8 mouse cellular contexts compared by ENCODE assay signal in genomic region chr13:109481446-109481845, GRCm38 (mm10).
DNase-seq lines count a peak whose midpoint lies in the region; ATAC-seq and TF ChIP-seq lines count a peak whose summit lies in the region.

No protein-coding gene starts in this region.

- no peak overlapping the region for H3ac ChIP-seq in myocyte (ENCODE audit: control insufficient read depth, insufficient read length)

- ATAC-seq in intestine, embryonic 16.5 days: peak; percentile 75
- no peak for ATAC-seq in megakaryocyte progenitor cell, adult 5-6 weeks (replicated peaks; ENCODE audit: poor library complexity)

- no peaks in the 10 kb centered on the region for H3K79me2 ChIP-seq in myocyte (ENCODE audit: control insufficient read depth, insufficient read depth)

- no peak overlapping the region for H3K4me3 ChIP-seq in intestine, embryonic 16.5 days (ENCODE audit: low read length)
- no peak overlapping the region for H3K4me3 ChIP-seq in myocyte

- DNase-seq in gastrocnemius, postnatal 14 days: peak; percentile 3
- DNase-seq in gastrocnemius, postnatal 10 days: no peak
- peak; percentile 50 to 57 for DNase-seq in cerebellum, postnatal 25 days
- no peak for DNase-seq in retina, embryonic 14.5 days (ENCODE audit: low spot score)
- DNase-seq in frontal cortex, postnatal 14 days (ENCODE audit: low spot score in 2 of 2): no peak

- H3K4me2 ChIP-seq in intestine, embryonic 16.5 days (ENCODE audit: low read depth, low read length): no peak overlapping the region
- peak overlapping the region; percentile 21 for H3K4me2 ChIP-seq in myocyte (ENCODE audit: low read depth)

- no peak overlapping the region for H3K9ac ChIP-seq in intestine, embryonic 16.5 days (ENCODE audit: low read depth, low read length)

- intact Hi-C loops in gastrocnemius, postnatal 14 days (cut with DNase I; ENCODE audit: low total_unique reads): no loop called here

- 44% methylated on average over 7 of the region's 7 CpGs for WGBS in intestine, embryonic 16.5 days

- no peaks in the 10 kb centered on the region for H3K36me3 ChIP-seq in intestine, embryonic 16.5 days (ENCODE audit: control insufficient read depth, insufficient read depth, low read length)
- H3K36me3 ChIP-seq in myocyte (ENCODE audit: control insufficient read depth, insufficient read depth): no peaks in the 10 kb centered on the region

- TF ChIP-seq POLR2A in myocyte (IDR thresholded peaks at IDR 0.05; ENCODE audit: insufficient read length, low read depth): no peak

- no peaks in the 10 kb centered on the region for H3K4me1 ChIP-seq in intestine, embryonic 16.5 days (ENCODE audit: control insufficient read depth, insufficient read depth, low read length)

- no peak overlapping the region for H3K27ac ChIP-seq in intestine, embryonic 16.5 days (ENCODE audit: low read length)

- H3K9me3 ChIP-seq in intestine, embryonic 16.5 days (ENCODE audit: control insufficient read depth, low read length): no peaks in the 10 kb centered on the region

- 0 out of 2 replicates have a peak, but pooled peaks cover 3% of the 10 kb centered on the region for H3K27me3 ChIP-seq in intestine, embryonic 16.5 days (replicated peaks; ENCODE audit: control insufficient read depth, insufficient read depth, low read length)
- no peaks in the 10 kb centered on the region for H3K27me3 ChIP-seq in myocyte (ENCODE audit: control insufficient read depth, insufficient read depth, insufficient read length)

TF ChIP-seq in myocyte, 11 proteins besides CTCF, POLR2A, EP300 and RAD21:
- no peak for TF ChIP-seq TCF12 (IDR thresholded peaks at IDR 0.05; ENCODE audit: insufficient read depth, poor library complexity, severe bottlenecking)
- TF ChIP-seq SRF (IDR thresholded peaks at IDR 0.05; ENCODE audit: control insufficient read depth, insufficient read length, low read depth): no peak
- TF ChIP-seq MYOD1 (IDR thresholded peaks at IDR 0.05; ENCODE audit: control insufficient read depth in 1 of 3, insufficient read length in 2 of 3, low read depth in 2 of 3): peak in 1 of 3 experiments; percentile 34
- no peak for TF ChIP-seq E2F4 (IDR thresholded peaks at IDR 0.05; ENCODE audit: insufficient read depth)
- TF ChIP-seq MAX (IDR thresholded peaks at IDR 0.05; ENCODE audit: low read depth): no peak
- no peak for TF ChIP-seq CEBPB (IDR thresholded peaks at IDR 0.05; ENCODE audit: insufficient read depth, poor library complexity, severe bottlenecking)
- no peak for TF ChIP-seq POLR2AphosphoS2 (IDR thresholded peaks at IDR 0.05; ENCODE audit: insufficient read length, low read depth)
- TF ChIP-seq REST (IDR thresholded peaks at IDR 0.05; ENCODE audit: insufficient read depth, insufficient read length): no peak
- no peak for TF ChIP-seq USF1 (IDR thresholded peaks at IDR 0.05; ENCODE audit: low read depth)

Comparison
In these comparisons a context has a peak if more than half of its experiments do, and no peak if none do; other contexts are left out.
1. DNase-seq: peak in gastrocnemius, postnatal 14 days (single experiment) and cerebellum, postnatal 25 days (2 of 2); none in gastrocnemius, postnatal 10 days (single experiment), retina, embryonic 14.5 days (single experiment) and frontal cortex, postnatal 14 days (0 of 2).